Comparison of ENCODE assay signal across 13 mouse cellular contexts in genomic region chr11:99136361-99136760, GRCm38 (mm10). TPM values are rescaled to one million over a fixed set of nuclear protein-coding genes. Genes with fewer than 3 reads are reported as not detected.
DNase-seq lines count a peak whose midpoint lies in the region; ATAC-seq and TF ChIP-seq lines count a peak whose summit lies in the region.
"Had no signal": no experiment of that assay in that cellular context is flagged by ENCODE, and none has a peak within 500 bp of the region (broad histone marks: within the 10 kb centered on the region; RNA-seq: fewer than 3 reads in every experiment).

No protein-coding gene starts in this region.

- no peak overlapping the region for H3K4me2 ChIP-seq in liver, postnatal 0 days (ENCODE audit: low read depth, low read length)
- H3K4me2 ChIP-seq in liver, embryonic 12.5 days: no peak overlapping the region
- no peak overlapping the region for H3K4me2 ChIP-seq in intestine, postnatal 0 days (replicated peaks; ENCODE audit: low read depth)
- H3K4me2 ChIP-seq: hindbrain, embryonic 13.5 days had no signal

- no peak overlapping the region for H3K4me3 ChIP-seq in liver, postnatal 0 days (ENCODE audit: low read depth, low read length)
- no peak overlapping the region for H3K4me3 ChIP-seq in liver, embryonic 12.5 days
- H3K4me3 ChIP-seq in ES-Bruce4 (ENCODE audit: low read depth, low read length): no peak overlapping the region
- 0 out of 2 replicates have a peak overlapping the region, but pooled peaks have one; percentile 4 for H3K4me3 ChIP-seq in thymus, adult 2 months (ENCODE audit: control insufficient read depth, insufficient read depth, low read length)
- no peak overlapping the region for H3K4me3 ChIP-seq in intestine, postnatal 0 days (ENCODE audit: low read depth, low read length)
- H3K4me3 ChIP-seq: gastrocnemius, adult 2 months; hindbrain, embryonic 13.5 days had no signal

- H3K27ac ChIP-seq in liver, postnatal 0 days (ENCODE audit: low read depth): peak overlapping the region; percentile 22; the same call in 1 of the 2 replicates
- no peak overlapping the region for H3K27ac ChIP-seq in liver, embryonic 12.5 days
- no peak overlapping the region for H3K27ac ChIP-seq in ES-Bruce4 (ENCODE audit: insufficient read depth, low read length)
- peak overlapping the region; percentile 86 for H3K27ac ChIP-seq in thymus, adult 2 months (ENCODE audit: control insufficient read depth, insufficient read depth, low read length)
- H3K27ac ChIP-seq in intestine, postnatal 0 days (ENCODE audit: low read depth, low read length): no peak overlapping the region
- H3K27ac ChIP-seq: gastrocnemius, adult 2 months; hindbrain, embryonic 13.5 days had no signal

- no peak for TF ChIP-seq CTCF in liver, postnatal 0 days (IDR thresholded peaks at IDR 0.05; ENCODE audit: low read depth)
- no peak for TF ChIP-seq CTCF in ES-Bruce4 (IDR thresholded peaks at IDR 0.05; ENCODE audit: low read depth, low read length)
- 0 out of 2 replicates have a peak, but pooled peaks have one; percentile 30 for TF ChIP-seq CTCF in thymus, adult 2 months (IDR thresholded peaks at IDR 0.05; ENCODE audit: borderline replicate concordance, control insufficient read depth, extremely low read depth, insufficient read depth, low read length, poor library complexity)
- TF ChIP-seq CTCF in intestine, postnatal 0 days (IDR thresholded peaks at IDR 0.05; ENCODE audit: low read depth): no peak

- H3K9me3 ChIP-seq in liver, postnatal 0 days (ENCODE audit: low read length): no peaks in the 10 kb centered on the region
- no peaks in the 10 kb centered on the region for H3K9me3 ChIP-seq in liver, embryonic 12.5 days (replicated peaks)
- no peaks in the 10 kb centered on the region for H3K9me3 ChIP-seq in ES-Bruce4 (replicated peaks; ENCODE audit: control insufficient read depth, insufficient read depth, low read length, poor library complexity, severe bottlenecking)
- no peaks in the 10 kb centered on the region for H3K9me3 ChIP-seq in intestine, postnatal 0 days (ENCODE audit: control insufficient read depth)
- H3K9me3 ChIP-seq: hindbrain, embryonic 13.5 days had no signal

- 28% methylated on average over 3 of the region's 3 CpGs for WGBS in liver, postnatal 0 days (ENCODE audit: insufficient replicate concordance)
- WGBS in liver, embryonic 12.5 days (ENCODE audit: insufficient replicate concordance): 19% methylated on average over 3 of the region's 3 CpGs
- 2% methylated on average over 3 of the region's 3 CpGs for WGBS in thymus, adult 2 months
- 36% methylated on average over 3 of the region's 3 CpGs for WGBS in intestine, postnatal 0 days

- H3K4me1 ChIP-seq in liver, postnatal 0 days (ENCODE audit: insufficient read depth): peaks cover 5% of the 10 kb centered on the region
- H3K4me1 ChIP-seq in liver, embryonic 12.5 days: peaks cover 34% of the 10 kb centered on the region
- H3K4me1 ChIP-seq in ES-Bruce4 (ENCODE audit: control insufficient read depth, insufficient read depth, low read length): peaks cover 19% of the 10 kb centered on the region
- H3K4me1 ChIP-seq in thymus, adult 2 months (replicated peaks; ENCODE audit: control insufficient read depth, insufficient read depth, low read length): peaks cover 57% of the 10 kb centered on the region
- H3K4me1 ChIP-seq in intestine, postnatal 0 days (replicated peaks; ENCODE audit: control insufficient read depth, insufficient read depth, low read length): no peaks in the 10 kb centered on the region

- no peak for TF ChIP-seq POLR2A in ES-Bruce4 (IDR thresholded peaks at IDR 0.05; ENCODE audit: insufficient read depth, low read length)
- TF ChIP-seq POLR2A in thymus, adult 2 months (IDR thresholded peaks at IDR 0.05; ENCODE audit: control insufficient read depth, extremely low read depth, insufficient read depth, low read length, poor library complexity): peak; percentile 48; the same call in 1 of the 2 replicates

- H3K27me3 ChIP-seq in liver, postnatal 0 days (ENCODE audit: insufficient read depth, low read length): no peaks in the 10 kb centered on the region
- peaks cover 10% of the 10 kb centered on the region for H3K27me3 ChIP-seq in liver, embryonic 12.5 days (replicated peaks)
- no peaks in the 10 kb centered on the region for H3K27me3 ChIP-seq in ES-Bruce4 (ENCODE audit: control insufficient read depth, insufficient read depth, low read length, poor library complexity, severe bottlenecking)
- no peaks in the 10 kb centered on the region for H3K27me3 ChIP-seq in thymus, adult 2 months (ENCODE audit: control insufficient read depth, insufficient read depth, low read length)
- H3K27me3 ChIP-seq in intestine, postnatal 0 days (replicated peaks; ENCODE audit: control insufficient read depth, insufficient read depth, low read length): no peaks in the 10 kb centered on the region
- H3K27me3 ChIP-seq: hindbrain, embryonic 13.5 days had no signal

- no peaks in the 10 kb centered on the region for H3K36me3 ChIP-seq in liver, postnatal 0 days (replicated peaks; ENCODE audit: insufficient read depth, low read length)
- no peaks in the 10 kb centered on the region for H3K36me3 ChIP-seq in liver, embryonic 12.5 days
- H3K36me3 ChIP-seq in ES-Bruce4 (ENCODE audit: control insufficient read depth, insufficient read depth, low read length, poor library complexity, severe bottlenecking): no peaks in the 10 kb centered on the region
- no peaks in the 10 kb centered on the region for H3K36me3 ChIP-seq in thymus, adult 2 months (ENCODE audit: control insufficient read depth, insufficient read depth, low read length)
- no peaks in the 10 kb centered on the region for H3K36me3 ChIP-seq in intestine, postnatal 0 days (ENCODE audit: control insufficient read depth, insufficient read depth)
- H3K36me3 ChIP-seq: hindbrain, embryonic 13.5 days had no signal

- TF ChIP-seq EP300 in liver, postnatal 0 days (IDR thresholded peaks at IDR 0.05; ENCODE audit: low read depth): no peak
- 0 out of 2 replicates have a peak, but pooled peaks have one; percentile 18 for TF ChIP-seq EP300 in ES-Bruce4 (IDR thresholded peaks at IDR 0.05; ENCODE audit: insufficient read depth, low read depth, low read length)

- no peak for ATAC-seq in liver, postnatal 0 days
- ATAC-seq in liver, embryonic 12.5 days: no peak
- no peak for ATAC-seq in intestine, postnatal 0 days

- no peak for DNase-seq in liver, postnatal 0 days
- peak; percentile 62 for DNase-seq in induced T-regulatory cell, adult 2 months (ENCODE audit: low read depth)
- peak; percentile 92 for DNase-seq in thymus, adult 2 months
- no peak for DNase-seq in cerebellum, adult 8-10 months
- DNase-seq in natural killer cell, adult 2 months (ENCODE audit: low spot score in 2 of 2): no peak
- DNase-seq: adrenal gland, postnatal 25 days; cerebellum, adult 9-11 months; gastrocnemius, adult 2 months; kidney, postnatal 25 days had no signal

- no peak overlapping the region for H3K9ac ChIP-seq in liver, postnatal 0 days (replicated peaks)
- no peak overlapping the region for H3K9ac ChIP-seq in liver, embryonic 12.5 days
- no peak overlapping the region for H3K9ac ChIP-seq in ES-Bruce4 (ENCODE audit: low read depth, poor library complexity, severe bottlenecking)
- H3K9ac ChIP-seq in intestine, postnatal 0 days (ENCODE audit: low read depth, low read length): no peak overlapping the region
- H3K9ac ChIP-seq: hindbrain, embryonic 13.5 days had no signal

RNA-seq across cellular contexts. Expression of gene Ccr7, which starts 18.5 kb away (rescaled TPM):
- 1.5 and 1.6 TPM in 2 replicates for polyA plus RNA-seq in liver, postnatal 0 days (2015; fragmentation: Nextera tagmentation; extraction: Ambion mirVana)
- 0.39 and 0.44 TPM in 2 replicates for polyA plus RNA-seq in liver, embryonic 12.5 days (2016; fragmentation: Nextera tagmentation; extraction: Ambion mirVana)
- not detected in 2 replicates for polyA plus RNA-seq in ES-Bruce4 (2011; ENCODE audit: insufficient read depth, insufficient read length, low read depth, missing spikeins)
- polyA plus RNA-seq in thymus, adult 2 months (2012; rRNA removed): 202 and 240 TPM in 2 replicates
- polyA plus RNA-seq in intestine, postnatal 0 days (2015; fragmentation: Nextera tagmentation; extraction: Ambion mirVana): 0.14 TPM in 1 of 2 replicates, not detected in the other
- polyA plus RNA-seq: hindbrain, embryonic 13.5 days had no signal

RNA-seq across cellular contexts. Expression of gene Tns4, which starts 47.3 kb away (rescaled TPM):
- polyA plus RNA-seq in liver, postnatal 0 days (2015; fragmentation: Nextera tagmentation; extraction: Ambion mirVana): 0.25 and 0.31 TPM in 2 replicates
- polyA plus RNA-seq in liver, embryonic 12.5 days (2016; fragmentation: Nextera tagmentation; extraction: Ambion mirVana): 0.17 and 0.39 TPM in 2 replicates
- polyA plus RNA-seq in ES-Bruce4 (2011; ENCODE audit: insufficient read depth, insufficient read length, low read depth, missing spikeins): 12.8 and 13.9 TPM in 2 replicates
- 5.2 and 7.5 TPM in 2 replicates for polyA plus RNA-seq in thymus, adult 2 months (2012; rRNA removed)
- polyA plus RNA-seq in intestine, postnatal 0 days (2015; fragmentation: Nextera tagmentation; extraction: Ambion mirVana): 0.39 and 0.53 TPM in 2 replicates

Comparison
In these comparisons a context has a peak if more than half of its experiments do, and no peak if none do; other contexts are left out.
1. H3K27ac ChIP-seq: peak in liver, postnatal 0 days (single experiment) and thymus, adult 2 months (single experiment); none in liver, embryonic 12.5 days (single experiment), ES-Bruce4 (single experiment) and intestine, postnatal 0 days (single experiment).
2. DNase-seq: peak in induced T-regulatory cell, adult 2 months (single experiment) and thymus, adult 2 months (single experiment); none in liver, postnatal 0 days (single experiment), cerebellum, adult 8-10 months (single experiment) and natural killer cell, adult 2 months (0 of 2).
3. RNA of gene Ccr7, which starts 18.5 kb away (polyA plus RNA-seq): 202 to 240 TPM in thymus, adult 2 months; 1.5 to 1.6 TPM in liver, postnatal 0 days, 0.39 to 0.44 TPM in liver, embryonic 12.5 days, not detected in ES-Bruce4 and 0.14 TPM in intestine, postnatal 0 days; every median in the first group is over 10 times any median in the second.